Mouse (Mus musculus) testis, adult 2 months (tissue): Measurements from ENCODE around the gene Rybp. TPM values are rescaled to one million over a fixed set of nuclear protein-coding genes. Genes with fewer than 3 reads are reported as not detected.

ENCODE experiments used
- H3K27ac ChIP-seq: fragments of 200-500 bp; 2 replicates; pipeline ENCODE4 v1.5.1; 2012; ENCODE audit warnings: low read depth, low read length; ENCODE audit not compliant: control insufficient read depth, insufficient read depth
- H3K27me3 ChIP-seq: fragments of 200-500 bp; 2 replicates; pipeline ENCODE4 v1.6.1; 2012; ENCODE audit warnings: mild to moderate bottlenecking, low read length, moderate library complexity; ENCODE audit not compliant: control insufficient read depth, insufficient read depth
- H3K36me3 ChIP-seq: fragments of 200-500 bp; 2 replicates; pipeline ENCODE4 v1.6.1; 2012; ENCODE audit warnings: mild to moderate bottlenecking, low read length; ENCODE audit not compliant: control insufficient read depth, insufficient read depth
- H3K4me1 ChIP-seq: fragments of 200-500 bp; 2 replicates; pipeline ENCODE4 v1.6.1; 2012; ENCODE audit warnings: low read length; ENCODE audit not compliant: control insufficient read depth, insufficient read depth
- H3K4me3 ChIP-seq: fragments of 200-500 bp; 2 replicates; pipeline ENCODE4 v1.5.1; 2012; ENCODE audit warnings: low read depth, mild to moderate bottlenecking, low read length, moderate library complexity, mixed read lengths; ENCODE audit not compliant: control insufficient read depth
- CTCF ChIP-seq: fragments of 200-500 bp; IDR thresholded peaks from 2 replicates; pipeline ENCODE4 v1.5.1; 2012; ENCODE audit warnings: low read depth, mild to moderate bottlenecking, inconsistent platforms, low read length, moderate library complexity; ENCODE audit not compliant: control insufficient read depth, insufficient read depth, insufficient replicate concordance
- POLR2A ChIP-seq: fragments of 200-500 bp; IDR thresholded peaks from 2 replicates; pipeline ENCODE4 v1.6.1; 2012; ENCODE audit warnings: low read depth, mild to moderate bottlenecking, inconsistent platforms, low read length, moderate library complexity; ENCODE audit not compliant: control insufficient read depth
- polyA plus RNA-seq: library from polyadenylated mRNA; depleted of rRNA; stranded (reverse); fragments of >200 nt; gene quantifications from 2 replicates; pipeline ENCODE4 v1.2.3, GENCODE M21; 2012; rRNA removed

Rybp gene
- 39.6 and 43.4 TPM in 2 replicates for polyA plus RNA-seq

DNA sequence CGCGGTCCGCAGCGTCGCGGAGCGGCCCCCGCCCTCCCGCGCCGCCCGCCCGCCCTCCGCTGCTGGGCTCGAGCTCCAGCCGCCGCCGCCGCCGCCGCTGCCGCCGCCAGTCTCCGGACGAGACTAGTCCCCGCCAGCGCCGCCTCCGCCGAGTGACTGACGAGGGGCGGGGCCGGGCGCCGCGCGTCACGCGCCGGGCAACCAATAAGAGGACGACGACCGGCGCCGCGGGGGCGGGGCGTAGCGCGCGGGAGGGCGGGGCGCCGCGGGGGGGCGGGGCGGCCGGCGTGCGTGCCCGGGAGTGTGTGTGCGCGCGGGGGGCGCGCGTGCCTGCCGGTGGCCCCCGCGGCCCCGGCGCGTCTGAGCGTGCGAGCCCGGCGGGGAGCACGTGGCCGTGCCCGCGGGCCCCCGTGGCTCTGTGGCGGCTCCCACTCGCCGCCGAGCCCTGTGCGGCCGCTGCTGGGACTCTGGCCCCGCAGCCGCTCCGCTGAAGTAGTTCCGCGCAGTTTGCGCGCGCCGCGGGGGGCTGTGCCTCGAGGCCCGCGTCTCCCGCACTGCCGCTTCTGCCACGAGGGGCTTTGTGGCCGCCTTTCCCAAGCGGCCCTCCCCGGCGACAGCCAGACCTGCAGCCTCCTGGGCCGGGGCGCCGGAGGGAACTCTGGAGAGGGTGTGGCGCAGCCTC is at the start of gene Rybp:
Gene Rybp (minus strand): TSS at position 152 of the 682 bp plus-strand sequence.
- no peaks in the 10 kb centered on the region for H3K27me3 ChIP-seq
- H3K36me3 ChIP-seq = no peaks in the 10 kb centered on the region
- TF ChIP-seq POLR2A = peak; percentile 54
- no peak for TF ChIP-seq CTCF
- peaks cover 6% of the 10 kb centered on the region for H3K4me1 ChIP-seq
- H3K4me3 ChIP-seq = peak within 1 kb of the TSS; percentile 89
- peak within 1 kb of the TSS; percentile 74 for H3K27ac ChIP-seq

- Histone ChIP-seq H3K27ac (no peak overlapping the region), H3K27me3 (no peaks in the 10 kb centered on the region), H3K36me3 (no peaks in the 10 kb centered on the region), H3K4me3 (no peak overlapping the region), H3K4me1 (peaks cover 6% of the 10 kb centered on the region)
- TF ChIP-seq CTCF (no peak), POLR2A (no peak)
Observed at GRCm38 (mm10) chr6:100336591-100337148, 49.4 kb upstream of the Rybp start.

- no peak for TF ChIP-seq CTCF
- TF ChIP-seq POLR2A = no peak
- Histone ChIP-seq H3K4me3 (no peak overlapping the region), H3K27me3 (no peaks in the 10 kb centered on the region), H3K27ac (no peak overlapping the region), H3K4me1 (peaks cover 6% of the 10 kb centered on the region), H3K36me3 (no peaks in the 10 kb centered on the region)
Observed at GRCm38 (mm10) chr6:100335506-100336144, 48.3 kb upstream of the Rybp start.

- no peak overlapping the region for H3K4me3 ChIP-seq
- TF ChIP-seq CTCF (no peak), POLR2A (no peak)
- no peaks in the 10 kb centered on the region for H3K27me3 ChIP-seq
- H3K36me3 ChIP-seq = no peaks in the 10 kb centered on the region
- H3K4me1 ChIP-seq = peaks cover 6% of the 10 kb centered on the region
- H3K27ac ChIP-seq = no peak overlapping the region
Observed at GRCm38 (mm10) chr6:100333745-100334144, 46.5 kb upstream of the Rybp start.

DNA sequence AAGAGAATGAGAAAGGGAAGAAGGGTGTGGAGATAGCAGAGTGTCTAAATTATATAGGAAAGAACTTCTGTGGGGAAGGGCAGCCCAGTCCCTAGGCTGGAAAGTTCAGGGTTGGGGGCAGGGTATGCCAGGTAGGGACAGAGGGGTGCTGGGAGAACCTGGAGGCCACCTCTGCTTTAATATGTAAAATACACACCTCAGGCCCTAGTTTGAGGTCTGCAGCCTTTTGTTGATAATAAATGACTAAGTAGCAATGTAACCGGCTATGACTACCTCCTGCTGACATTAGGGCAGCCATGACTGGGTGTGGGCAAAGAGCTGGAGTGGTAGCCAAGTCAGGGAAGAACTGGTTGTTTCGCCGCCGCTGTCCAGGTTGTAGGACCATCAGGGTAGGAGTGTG is 45.2 kb upstream of the Rybp start:
- Histone ChIP-seq H3K4me1 (peaks cover 6% of the 10 kb centered on the region), H3K36me3 (no peaks in the 10 kb centered on the region), H3K27ac (no peak overlapping the region), H3K4me3 (no peak overlapping the region), H3K27me3 (no peaks in the 10 kb centered on the region)
- no peak for TF ChIP-seq CTCF
- no peak for TF ChIP-seq POLR2A

DNA sequence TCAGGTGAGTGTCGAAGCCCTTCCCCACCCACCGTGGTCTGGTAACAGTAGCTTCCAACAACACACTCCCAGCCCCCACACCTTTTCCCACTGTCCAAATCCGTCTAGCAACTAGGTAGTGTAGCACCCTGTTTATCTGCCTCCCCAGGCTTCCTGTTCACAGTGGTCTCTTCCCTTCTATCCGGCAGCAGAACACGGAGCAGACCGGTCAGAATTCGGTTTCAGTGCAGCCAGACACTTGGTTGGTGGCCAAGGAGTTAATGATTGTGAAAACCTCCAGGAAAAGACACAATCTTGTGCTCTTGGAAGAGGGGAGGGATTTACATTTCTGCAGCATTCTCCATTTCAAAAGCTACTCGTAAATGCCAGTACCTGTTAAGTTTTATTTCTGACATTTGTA is 44.3 kb upstream of the Rybp start:
- Histone ChIP-seq H3K27me3 (no peaks in the 10 kb centered on the region), H3K27ac (no peak overlapping the region), H3K36me3 (no peaks in the 10 kb centered on the region), H3K4me1 (peaks cover 4% of the 10 kb centered on the region), H3K4me3 (no peak overlapping the region)
- TF ChIP-seq POLR2A (no peak), CTCF (no peak)

- Histone ChIP-seq H3K27ac (no peak overlapping the region), H3K36me3 (no peaks in the 10 kb centered on the region), H3K4me1 (0 out of 2 replicates have a peak, but pooled peaks cover 2% of the 10 kb centered on the region), H3K27me3 (no peaks in the 10 kb centered on the region), H3K4me3 (no peak overlapping the region)
- no peak for TF ChIP-seq POLR2A
- TF ChIP-seq CTCF = no peak
Observed at GRCm38 (mm10) chr6:100331055-100331454, 43.8 kb upstream of the Rybp start.
